Mouse (Mus musculus) gastrocnemius, postnatal 4 days (tissue): ENCODE data around the gene Zmynd8. TPM values are rescaled to one million over a fixed set of nuclear protein-coding genes. Genes with fewer than 3 reads are reported as not detected.
A peak's percentile ranks its signal among the peaks of the same experiment; 100 is the strongest.

Experiments
- DNase-seq, 2 experiments: peaks; one replicate each; pipeline ENCODE4 v3.0.0; 2021 to 2022; ENCODE audit warnings: low spot score in 2 of 2, mixed read lengths in 2 of 2
- microRNA-seq: library from miRNA; unstranded; fragments of <30 nt; microRNA quantifications from one replicate; pipeline ENCODE4 v1.2.0, GENCODE M21; 2021
- total RNA-seq, 2 experiments: library from RNA; stranded (reverse); gene quantifications; 2 replicates each; pipeline ENCODE4 v1.2.3; 2021

Zmynd8 gene
- total RNA-seq, 2 experiments from 2014 or later: 39.0 to 39.6 TPM

DNA sequence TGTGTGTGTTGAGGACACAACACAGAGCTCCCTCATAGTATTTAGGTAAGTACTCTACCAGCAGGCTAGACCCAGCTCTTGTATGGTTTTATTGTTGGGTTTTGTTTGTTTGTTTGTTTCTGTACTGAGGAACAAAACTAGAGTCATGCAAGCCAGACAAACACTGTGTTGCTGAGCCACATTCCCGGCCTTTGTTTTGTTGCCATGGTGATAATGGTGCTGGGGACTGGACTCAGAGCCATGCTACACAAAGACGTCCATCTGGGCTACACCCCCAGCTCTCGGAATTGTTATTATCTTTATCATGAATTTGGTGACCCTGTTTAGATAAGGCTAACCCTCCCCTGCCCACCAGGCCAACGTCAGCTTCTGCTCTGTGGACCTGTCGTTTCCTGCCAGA lies 140.3 kb downstream of the Zmynd8 start:
- DNase-seq: no peak

DNA sequence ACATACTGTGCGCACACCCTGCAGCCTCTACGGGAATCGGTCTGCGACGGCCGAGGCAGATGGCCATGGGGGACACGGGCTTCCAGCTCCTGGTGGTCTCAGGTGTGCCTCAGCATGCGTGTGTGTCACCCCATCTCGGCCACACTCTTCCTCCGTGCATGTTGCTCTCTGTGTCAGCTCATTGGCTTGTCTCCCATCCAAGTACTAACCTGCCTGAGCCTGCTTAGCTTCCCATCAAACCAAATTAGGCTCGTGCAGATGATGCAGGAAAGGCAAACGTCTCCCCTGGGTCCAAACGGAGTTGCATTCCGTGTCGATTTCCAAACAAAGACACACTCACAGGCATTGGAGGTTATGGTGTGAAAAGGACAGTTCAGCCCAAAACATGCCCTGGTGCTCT lies 141.0 kb downstream of the Zmynd8 start:
- DNase-seq: no peak

DNA sequence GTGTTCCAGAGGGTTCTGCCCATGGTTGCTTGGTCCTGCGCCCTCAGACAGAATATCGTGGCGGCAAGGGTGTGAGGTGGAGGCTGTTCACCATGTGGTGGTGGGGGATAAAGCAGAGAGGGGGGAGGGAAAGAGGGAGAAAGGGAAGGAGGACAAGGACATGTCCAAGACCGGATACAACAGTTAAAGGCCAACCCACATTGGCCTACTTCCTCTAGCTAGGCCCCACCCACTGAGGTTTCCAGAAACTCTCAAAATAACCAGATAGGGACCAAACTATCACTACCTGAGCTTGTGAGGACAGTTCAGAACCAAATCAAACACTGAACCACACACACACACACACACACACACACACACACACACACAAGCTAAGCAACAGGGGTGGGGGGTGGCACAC lies 146.1 kb downstream of the Zmynd8 start:
- DNase-seq: no peak

DNA sequence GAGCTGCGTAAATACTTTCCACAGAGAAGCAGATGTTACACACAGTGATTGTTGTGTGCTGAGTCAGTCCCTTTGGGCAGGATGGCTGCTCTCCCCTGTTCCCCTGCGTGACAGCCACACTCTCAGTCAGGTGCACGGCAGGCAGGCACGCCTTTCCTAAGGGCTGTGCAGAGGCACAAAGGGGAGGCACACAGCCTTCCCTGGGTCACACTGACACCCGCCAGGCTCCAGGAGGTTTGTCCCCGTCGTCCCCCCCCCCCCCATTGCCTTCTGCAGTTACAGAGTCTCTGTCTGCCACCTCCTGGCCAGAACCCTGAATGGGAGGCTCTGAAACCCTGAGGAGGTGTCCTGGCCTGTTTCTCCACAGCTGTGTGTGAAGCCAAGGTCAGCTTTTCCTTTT lies 147.7 kb downstream of the Zmynd8 start:
- DNase-seq: peak in 1 of 2 experiments; percentile 40

DNA sequence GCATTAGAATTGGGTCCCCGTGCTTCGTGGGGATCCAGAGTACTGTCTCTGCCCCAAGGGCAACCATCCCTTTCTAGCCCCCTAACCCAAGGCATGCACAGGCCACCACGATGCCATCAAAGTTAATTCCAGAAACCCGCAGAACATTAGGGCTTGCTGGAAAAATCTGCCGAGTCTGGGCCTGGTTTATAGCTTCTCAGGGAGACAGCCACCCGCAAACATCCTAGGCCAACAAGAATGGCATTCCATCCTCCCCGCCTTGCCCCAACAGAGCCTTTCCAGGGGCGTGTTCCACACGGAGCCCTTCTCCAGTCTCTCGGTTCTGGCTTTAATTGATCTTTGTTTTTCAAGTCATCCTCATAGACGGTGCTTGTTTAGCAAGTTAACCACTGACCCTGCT lies 150.4 kb downstream of the Zmynd8 start:
- DNase-seq: no peak

DNA sequence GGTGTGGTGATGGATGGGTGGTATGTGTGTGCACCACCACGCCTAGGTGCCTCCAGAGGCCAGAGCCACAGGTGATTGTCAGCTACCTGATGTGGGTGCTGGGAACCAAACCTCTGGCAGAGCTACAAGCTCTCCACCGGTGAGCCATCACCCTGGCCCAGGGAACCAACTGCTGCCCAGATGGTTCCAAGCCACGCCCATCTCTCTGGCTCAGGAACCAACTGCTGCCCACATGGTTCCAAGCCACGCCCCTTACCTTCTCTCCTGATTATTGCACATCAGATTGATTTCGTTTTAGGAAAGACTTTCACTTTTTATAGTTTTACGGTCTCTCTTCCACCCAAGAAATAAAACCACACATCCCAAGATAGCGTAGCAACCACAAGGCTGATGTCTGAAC lies 150.8 kb downstream of the Zmynd8 start:
- DNase-seq: no peak

DNA sequence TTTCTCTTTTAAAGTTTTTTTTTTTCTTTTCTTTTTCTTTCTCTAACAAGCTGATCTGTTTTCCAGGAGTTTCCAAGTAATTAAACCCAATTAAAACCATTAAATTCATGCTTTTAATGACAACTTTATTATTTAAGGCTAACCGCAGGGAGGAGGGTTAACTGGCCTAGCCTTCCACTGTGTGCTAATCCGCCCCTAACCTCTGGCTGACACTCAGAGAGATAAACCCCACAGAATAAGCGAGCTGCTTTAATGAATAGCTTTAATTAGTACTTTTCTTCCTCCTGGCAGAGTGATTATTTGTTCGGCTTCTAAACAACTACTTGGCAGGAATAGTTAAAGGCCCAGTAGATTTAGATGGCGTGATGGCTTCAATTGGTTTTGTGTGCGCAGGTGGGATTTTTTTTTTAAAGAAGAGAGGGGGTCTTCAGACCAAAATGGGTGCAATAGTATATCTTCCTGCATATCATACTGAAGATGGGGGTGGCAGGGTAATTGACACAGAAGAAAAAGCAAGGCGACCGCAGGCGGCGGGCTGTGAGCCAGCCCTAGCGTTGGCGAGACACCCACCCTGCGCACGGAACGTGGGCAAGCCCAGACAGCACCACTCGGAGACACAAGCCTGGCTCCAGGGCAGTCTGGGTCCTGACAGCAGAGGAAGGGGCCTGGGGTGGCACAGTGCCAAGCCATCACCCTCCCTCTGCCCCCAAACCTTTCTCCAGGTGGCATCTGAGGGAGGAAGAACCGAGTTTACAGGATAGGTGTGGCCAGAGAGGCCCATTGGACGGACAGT lies 153.3 kb downstream of the Zmynd8 start:
- DNase-seq: no peak

DNA sequence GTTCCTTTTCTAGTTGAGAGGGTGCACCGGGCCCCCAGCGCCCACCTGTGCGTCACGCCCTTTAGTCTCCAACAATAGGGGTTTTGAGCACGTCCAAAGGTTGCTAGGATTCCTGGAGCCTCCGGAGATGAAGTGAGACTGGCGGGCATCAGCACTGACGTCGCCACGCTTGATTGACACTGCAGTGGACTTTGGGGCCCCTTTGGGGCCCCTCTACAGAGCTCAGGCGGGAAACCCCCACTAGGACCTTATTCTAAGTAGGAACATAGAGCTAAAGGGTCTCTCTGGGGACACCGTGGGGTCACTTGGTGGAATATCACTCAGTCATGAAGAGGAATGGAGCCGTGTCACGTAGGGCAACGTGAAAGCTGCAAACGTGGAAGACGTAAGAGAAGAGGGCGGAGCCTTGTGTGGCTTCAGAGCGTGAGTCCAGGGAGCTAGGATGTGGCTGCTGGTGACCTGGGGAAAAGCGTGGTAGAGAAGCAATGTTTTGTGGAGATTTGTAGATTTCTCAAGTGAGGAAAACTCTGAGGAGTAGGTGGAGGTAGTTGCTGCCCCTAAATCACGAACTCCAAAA lies 156.5 kb downstream of the Zmynd8 start:
- no peak for DNase-seq

DNA sequence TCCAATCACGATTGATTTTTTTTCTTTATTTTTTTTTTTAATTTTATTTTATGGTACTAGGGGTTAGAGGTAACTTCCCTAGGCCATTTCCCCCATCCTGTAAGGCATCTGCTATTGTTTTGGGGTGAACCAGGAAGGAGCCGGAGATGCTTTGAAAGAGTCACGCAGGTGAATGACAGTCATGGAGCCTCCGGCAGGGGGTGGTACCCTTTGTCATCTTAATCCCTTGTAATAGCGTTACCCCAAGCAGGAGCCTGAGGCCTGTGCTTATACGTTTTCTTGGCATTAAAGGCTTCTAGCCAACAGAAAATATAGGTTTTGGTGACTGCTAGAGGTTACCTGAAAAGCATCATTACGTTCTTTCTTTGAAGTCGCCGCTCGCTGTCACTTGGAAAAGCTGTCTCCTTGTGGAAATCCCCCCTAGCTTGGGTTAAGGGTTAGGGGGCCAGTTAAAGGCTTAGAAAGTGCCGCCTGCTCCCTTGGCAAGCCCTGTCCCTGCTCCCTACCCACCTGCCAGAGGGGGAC lies 157.2 kb downstream of the Zmynd8 start:
- no peak for DNase-seq

DNA sequence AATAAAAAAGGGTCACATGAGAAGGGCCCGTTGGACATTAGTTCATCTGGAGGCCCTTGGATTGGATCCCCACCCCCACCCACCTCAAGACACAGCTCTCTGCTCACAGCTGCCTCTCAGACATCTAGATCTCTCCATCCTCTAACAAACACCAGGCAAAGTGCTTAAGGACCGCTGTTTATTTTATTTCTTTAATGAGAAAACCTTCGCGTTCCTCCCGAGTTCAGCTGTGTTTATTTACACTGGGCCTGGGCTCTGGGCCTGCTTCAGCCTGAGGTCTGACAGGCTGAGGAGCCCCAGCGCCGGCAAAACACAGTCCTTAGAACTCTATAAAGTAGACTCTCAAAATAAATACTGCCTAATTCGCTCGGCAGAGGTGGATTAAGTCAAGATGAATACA lies 157.8 kb downstream of the Zmynd8 start:
- DNase-seq: no peak

DNA sequence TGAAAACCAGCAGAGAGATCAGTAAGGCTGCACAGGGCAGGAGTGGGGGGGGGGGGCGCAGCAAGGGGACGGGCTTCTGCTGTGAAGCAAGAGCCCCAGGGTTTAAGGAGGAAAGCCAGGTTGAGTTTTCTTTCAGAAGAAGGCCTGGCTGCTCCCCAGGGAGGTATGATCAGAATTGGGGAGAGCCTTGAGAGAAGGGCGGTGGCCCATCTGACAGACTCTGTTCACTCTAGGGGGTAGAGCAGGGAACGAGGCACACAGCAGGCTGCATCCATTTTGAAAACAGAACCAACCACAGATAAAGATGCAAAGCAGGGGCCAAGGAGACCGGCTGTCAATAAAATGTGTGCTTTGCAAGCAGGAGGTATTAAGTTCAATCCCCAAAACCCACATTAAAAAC lies 158.4 kb downstream of the Zmynd8 start:
- DNase-seq: no peak

DNA sequence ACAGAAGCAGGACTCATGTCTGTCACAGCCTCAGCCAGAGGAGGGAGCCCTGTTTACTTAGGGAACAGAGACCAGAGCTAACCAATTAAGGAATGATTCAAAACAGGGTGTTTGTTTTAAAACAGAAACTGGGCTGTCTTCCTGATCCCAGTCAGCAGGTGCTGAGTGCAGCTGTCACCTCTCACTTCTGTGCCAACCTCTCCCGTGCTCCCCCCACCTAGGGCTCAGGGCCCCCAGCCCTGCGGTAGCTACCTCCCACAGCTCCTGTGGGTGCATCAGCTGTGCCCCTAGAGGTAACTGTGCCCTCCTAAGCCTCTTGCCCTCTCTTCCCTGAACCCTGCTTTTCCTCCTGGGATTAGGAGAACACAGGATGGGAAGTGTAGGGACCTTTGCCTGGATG lies 162.5 kb downstream of the Zmynd8 start:
- no peak for DNase-seq

Small RNA genes within 50 kb of the gene (microRNA-seq; reads per million reads assigned to microRNA genes)
- gene Gm22692: not detected

Other genes with a start within 250 kb of the Zmynd8 start
- gene Ncoa3, start 93.6 kb upstream of the Zmynd8 start, total RNA-seq: 10 to 100 TPM; 17.2 to 21.9 TPM